Comparison of ENCODE assay signal across 8 mouse cellular contexts in genomic region chr7:139251881-139252301, GRCm38 (mm10). TPM values are rescaled to one million over a fixed set of nuclear protein-coding genes. Genes with fewer than 3 reads are reported as not detected.
A peak's percentile ranks its signal among the peaks of the same experiment; 100 is the strongest.
DNase-seq lines count a peak whose midpoint lies in the region; ATAC-seq and TF ChIP-seq lines count a peak whose summit lies in the region.

No protein-coding gene starts in this region.

- peak overlapping the region; percentile 40 for H3K27ac ChIP-seq in left cerebral cortex, adult 2 months
- H3K27ac ChIP-seq in heart, embryonic 12.5 days (ENCODE audit: poor library complexity, severe bottlenecking): peak overlapping the region; percentile 81
- H3K27ac ChIP-seq in kidney, embryonic 16.5 days (ENCODE audit: low read length): peak overlapping the region; percentile 70
- no peak overlapping the region; the same call in 1 of the 2 replicates for H3K27ac ChIP-seq in forebrain, embryonic 13.5 days

- no peak for TF ChIP-seq CTCF in left cerebral cortex, adult 2 months (IDR thresholded peaks at IDR 0.05)

- H3K9me3 ChIP-seq in heart, embryonic 12.5 days (replicated peaks): no peaks in the 10 kb centered on the region
- no peaks in the 10 kb centered on the region for H3K9me3 ChIP-seq in kidney, embryonic 16.5 days (ENCODE audit: low read length)
- H3K9me3 ChIP-seq in forebrain, embryonic 13.5 days (replicated peaks): no peaks in the 10 kb centered on the region

- H3K36me3 ChIP-seq in heart, embryonic 12.5 days: peaks cover 23% of the 10 kb centered on the region
- H3K36me3 ChIP-seq in kidney, embryonic 16.5 days (ENCODE audit: insufficient read depth, low read length): peaks cover 8% of the 10 kb centered on the region
- peaks cover 9% of the 10 kb centered on the region for H3K36me3 ChIP-seq in forebrain, embryonic 13.5 days (ENCODE audit: poor library complexity, severe bottlenecking)

- H3K27me3 ChIP-seq in heart, embryonic 12.5 days (replicated peaks): no peaks in the 10 kb centered on the region
- no peaks in the 10 kb centered on the region for H3K27me3 ChIP-seq in kidney, embryonic 16.5 days (ENCODE audit: insufficient read depth, low read length)
- peaks cover 37% of the 10 kb centered on the region for H3K27me3 ChIP-seq in forebrain, embryonic 13.5 days

- H3K9ac ChIP-seq in heart, embryonic 12.5 days: peak overlapping the region; percentile 44; the same call in 1 of the 2 replicates
- peak overlapping the region; percentile 32; the same call in 1 of the 2 replicates for H3K9ac ChIP-seq in kidney, embryonic 16.5 days (replicated peaks; ENCODE audit: low read length)
- H3K9ac ChIP-seq in forebrain, embryonic 13.5 days: no peak overlapping the region

- WGBS in heart, embryonic 12.5 days: 44% methylated on average over 5 of the region's 5 CpGs
- 52% methylated on average over 5 of the region's 5 CpGs for WGBS in kidney, embryonic 16.5 days
- 69% methylated on average over 5 of the region's 5 CpGs for WGBS in forebrain, embryonic 13.5 days

- intact Hi-C loops in left cerebral cortex, adult 2 months (cut with DNase I): no loop called here

- no peak for DNase-seq in left cerebral cortex, adult 2 months (ENCODE audit: extremely low spot score in 1 of 2, low spot score in 2 of 2)
- no peak for DNase-seq in left cerebral cortex, adult 18-20 months (ENCODE audit: low spot score in 2 of 2)
- peak; percentile 74 for DNase-seq in adrenal gland, adult 2 months
- DNase-seq in skeletal muscle tissue, adult 2 months (ENCODE audit: low read depth, low spot score): peak; percentile 37
- no peak for DNase-seq in embryo, embryonic 9.5 days (ENCODE audit: extremely low spot score)

- H3K4me1 ChIP-seq in heart, embryonic 12.5 days (replicated peaks): peaks cover 62% of the 10 kb centered on the region
- H3K4me1 ChIP-seq in kidney, embryonic 16.5 days (ENCODE audit: insufficient read depth, low read length): peaks cover 60% of the 10 kb centered on the region
- H3K4me1 ChIP-seq in forebrain, embryonic 13.5 days: peaks cover 39% of the 10 kb centered on the region

- ATAC-seq in heart, embryonic 12.5 days (ENCODE audit: insufficient number of reproducible peaks, low FRiP score): peak; percentile 43
- ATAC-seq in kidney, embryonic 16.5 days (ENCODE audit: low FRiP score, low TSS enrichment): peak; percentile 57
- ATAC-seq in forebrain, embryonic 13.5 days: no peak

- H3K4me2 ChIP-seq in heart, embryonic 12.5 days: 0 out of 2 replicates have a peak overlapping the region, but pooled peaks have one; percentile 6
- 0 out of 2 replicates have a peak overlapping the region, but pooled peaks have one; percentile 10 for H3K4me2 ChIP-seq in kidney, embryonic 16.5 days (replicated peaks; ENCODE audit: low read depth, low read length)
- no peak overlapping the region for H3K4me2 ChIP-seq in forebrain, embryonic 13.5 days

- no peak overlapping the region for H3K4me3 ChIP-seq in left cerebral cortex, adult 2 months
- no peak overlapping the region for H3K4me3 ChIP-seq in heart, embryonic 12.5 days
- H3K4me3 ChIP-seq in kidney, embryonic 16.5 days (ENCODE audit: low read length): no peak overlapping the region
- H3K4me3 ChIP-seq in forebrain, embryonic 13.5 days: no peak overlapping the region

RNA-seq across cellular contexts. Expression of gene Pwwp2b, which starts 3.6 kb away (rescaled TPM):
- 10 to 100 TPM; 10.2 to 12.2 TPM for total RNA-seq in left cerebral cortex, adult 2 months (2021)
- 10 to 100 TPM; 14.1 to 15.1 TPM for total RNA-seq in left cerebral cortex, adult 18-20 months (2021)
- 10 to 100 TPM in 1 of 2 experiments, 1 to 10 TPM in 1; 8.9 to 16.1 TPM for total RNA-seq in adrenal gland, adult 2 months (2021)
- polyA plus RNA-seq in adrenal gland, adult 2 months (2012; rRNA removed): 19.6 and 24.4 TPM in 2 replicates
- polyA plus RNA-seq in heart, embryonic 12.5 days (2016; fragmentation: Nextera tagmentation; extraction: Ambion mirVana): 8.0 and 9.2 TPM in 2 replicates
- polyA plus RNA-seq in kidney, embryonic 16.5 days (2015; fragmentation: Nextera tagmentation; extraction: Ambion mirVana): 9.1 and 10.6 TPM in 2 replicates
- 4.5 and 4.7 TPM in 2 replicates for polyA plus RNA-seq in forebrain, embryonic 13.5 days (2015; fragmentation: Nextera tagmentation; extraction: Ambion mirVana)

RNA-seq across cellular contexts. Expression of gene Stk32c, which starts 38.8 kb away (rescaled TPM):
- total RNA-seq in left cerebral cortex, adult 2 months (2021): 100 to 1,000 TPM; 159 to 167 TPM
- 100 to 1,000 TPM; 179 to 185 TPM for total RNA-seq in left cerebral cortex, adult 18-20 months (2021)
- total RNA-seq in adrenal gland, adult 2 months (2021): 1 to 10 TPM; 2.8 to 3.1 TPM
- 3.1 and 7.4 TPM in 2 replicates for polyA plus RNA-seq in adrenal gland, adult 2 months (2012; rRNA removed)
- polyA plus RNA-seq in heart, embryonic 12.5 days (2016; fragmentation: Nextera tagmentation; extraction: Ambion mirVana): 0.08 TPM in 1 of 2 replicates, not detected in the other
- 0.26 and 0.39 TPM in 2 replicates for polyA plus RNA-seq in kidney, embryonic 16.5 days (2015; fragmentation: Nextera tagmentation; extraction: Ambion mirVana)
- polyA plus RNA-seq in forebrain, embryonic 13.5 days (2015; fragmentation: Nextera tagmentation; extraction: Ambion mirVana): 0.50 and 0.89 TPM in 2 replicates

RNA-seq across cellular contexts. Expression of gene Lrrc27, which starts 39.1 kb away (rescaled TPM):
- 1 to 10 TPM; 8.1 to 8.2 TPM for total RNA-seq in left cerebral cortex, adult 2 months (2021)
- 10 to 100 TPM in 1 of 2 experiments, 1 to 10 TPM in 1; 6.6 to 10.6 TPM for total RNA-seq in left cerebral cortex, adult 18-20 months (2021)
- 1 to 10 TPM; 4.1 to 8.3 TPM for total RNA-seq in adrenal gland, adult 2 months (2021)
- 7.6 and 7.8 TPM in 2 replicates for polyA plus RNA-seq in adrenal gland, adult 2 months (2012; rRNA removed)
- polyA plus RNA-seq in heart, embryonic 12.5 days (2016; fragmentation: Nextera tagmentation; extraction: Ambion mirVana): 2.7 and 3.4 TPM in 2 replicates
- 2.8 and 3.3 TPM in 2 replicates for polyA plus RNA-seq in kidney, embryonic 16.5 days (2015; fragmentation: Nextera tagmentation; extraction: Ambion mirVana)
- polyA plus RNA-seq in forebrain, embryonic 13.5 days (2015; fragmentation: Nextera tagmentation; extraction: Ambion mirVana): 3.6 and 3.7 TPM in 2 replicates

Comparison
In these comparisons a context has a peak if more than half of its experiments do, and no peak if none do; other contexts are left out.
1. DNase-seq: peak in adrenal gland, adult 2 months (single experiment) and skeletal muscle tissue, adult 2 months (single experiment); none in left cerebral cortex, adult 2 months (0 of 2), left cerebral cortex, adult 18-20 months (0 of 2) and embryo, embryonic 9.5 days (single experiment).